Mouse (Mus musculus): ENCODE results near the gene C6. TPM values are rescaled to one million over a fixed set of nuclear protein-coding genes. Genes with fewer than 3 reads are reported as not detected.

The C6 gene
- not detected for total RNA-seq (2018; cell fraction: chromatin; rRNA removed)
- total RNA-seq (2018; cell fraction: cytosol; rRNA removed) = not detected
- not detected for total RNA-seq (2018; cell fraction: nucleus; rRNA removed)
- not detected in 3 replicates for polyA plus RNA-seq (2018)

- Histone ChIP-seq H3K4me3 (ENCODE audit: inconsistent target) (no peak within 1 kb of the TSS), H3K27ac (no peak within 1 kb of the TSS), H3K36me3 (ENCODE audit: inconsistent target) (no peaks in the 10 kb centered on the region), H3K79me2 (ENCODE audit: inconsistent target) (no peaks in the 10 kb centered on the region)
- 90% methylated on average over 9 of the region's 9 CpGs for WGBS (ENCODE audit: missing documents)
Measured at GRCm38 (mm10) chr15:4726830-4727310, at the start of gene C6. Gene C6, plus strand, starts transcription at chr15:4727175.

- Histone ChIP-seq H3K27ac (no peak overlapping the region), H3K4me3 (ENCODE audit: inconsistent target) (no peak overlapping the region), H3K79me2 (ENCODE audit: inconsistent target) (no peaks in the 10 kb centered on the region), H3K36me3 (ENCODE audit: inconsistent target) (no peaks in the 10 kb centered on the region)
- WGBS (ENCODE audit: missing documents) = 81% methylated on average over 4 of the region's 4 CpGs
Measured at GRCm38 (mm10) chr15:4697604-4698003, 29.4 kb upstream of the C6 start.

- Histone ChIP-seq H3K79me2 (ENCODE audit: inconsistent target) (no peaks in the 10 kb centered on the region), H3K27ac (no peak overlapping the region), H3K4me3 (ENCODE audit: inconsistent target) (no peak overlapping the region), H3K36me3 (ENCODE audit: inconsistent target) (no peaks in the 10 kb centered on the region)
- 33% methylated on average over 1 of the region's 1 CpGs for WGBS (ENCODE audit: missing documents)
Measured at GRCm38 (mm10) chr15:4734150-4734549, 7.2 kb downstream of the C6 start.

GRCm38 (mm10) chr15:4734996-4735609, 8.1 kb downstream of the C6 start:
- 94% methylated on average over 1 of the region's 2 CpGs for WGBS (ENCODE audit: missing documents)
- Histone ChIP-seq H3K79me2 (ENCODE audit: inconsistent target) (no peaks in the 10 kb centered on the region), H3K27ac (no peak overlapping the region), H3K4me3 (ENCODE audit: inconsistent target) (no peak overlapping the region), H3K36me3 (ENCODE audit: inconsistent target) (no peaks in the 10 kb centered on the region)

GRCm38 (mm10) chr15:4747656-4748055, 20.7 kb downstream of the C6 start:
- Histone ChIP-seq H3K79me2 (ENCODE audit: inconsistent target) (no peaks in the 10 kb centered on the region), H3K36me3 (ENCODE audit: inconsistent target) (no peaks in the 10 kb centered on the region), H3K27ac (no peak overlapping the region), H3K4me3 (ENCODE audit: inconsistent target) (no peak overlapping the region)
- WGBS (ENCODE audit: missing documents) = 90% methylated on average over 3 of the region's 3 CpGs

GRCm38 (mm10) chr15:4790378-4790777, 63.4 kb downstream of the C6 start:
- H3K79me2 ChIP-seq (ENCODE audit: inconsistent target) = no peaks in the 10 kb centered on the region
- H3K27ac ChIP-seq = no peak overlapping the region
- no peak overlapping the region for H3K4me3 ChIP-seq (ENCODE audit: inconsistent target)
- no peaks in the 10 kb centered on the region for H3K36me3 ChIP-seq (ENCODE audit: inconsistent target)
- 40% methylated on average over 3 of the region's 3 CpGs for WGBS (ENCODE audit: missing documents)

GRCm38 (mm10) chr15:4796861-4797260, 69.9 kb downstream of the C6 start:
- Histone ChIP-seq H3K36me3 (ENCODE audit: inconsistent target) (no peaks in the 10 kb centered on the region), H3K27ac (no peak overlapping the region), H3K4me3 (ENCODE audit: inconsistent target) (no peak overlapping the region), H3K79me2 (ENCODE audit: inconsistent target) (no peaks in the 10 kb centered on the region)
- WGBS (ENCODE audit: missing documents) = 75% methylated on average over 4 of the region's 4 CpGs

- no peak overlapping the region for H3K27ac ChIP-seq
- H3K79me2 ChIP-seq (ENCODE audit: inconsistent target) = no peaks in the 10 kb centered on the region
- 95% methylated on average over 2 of the region's 2 CpGs for WGBS (ENCODE audit: missing documents)
- H3K4me3 ChIP-seq (ENCODE audit: inconsistent target) = no peak overlapping the region
- H3K36me3 ChIP-seq (ENCODE audit: inconsistent target) = no peaks in the 10 kb centered on the region
Measured at GRCm38 (mm10) chr15:4804256-4804655, 77.3 kb downstream of the C6 start.

- WGBS (ENCODE audit: missing documents) = 90% methylated on average over 5 of the region's 5 CpGs
- H3K36me3 ChIP-seq (ENCODE audit: inconsistent target) = no peaks in the 10 kb centered on the region
- no peaks in the 10 kb centered on the region for H3K79me2 ChIP-seq (ENCODE audit: inconsistent target)
- H3K27ac ChIP-seq = no peak overlapping the region
- no peak overlapping the region for H3K4me3 ChIP-seq (ENCODE audit: inconsistent target)
Measured at GRCm38 (mm10) chr15:4808131-4808530, 81.2 kb downstream of the C6 start.

- 87% methylated on average over 5 of the region's 5 CpGs for WGBS (ENCODE audit: missing documents)
Measured at GRCm38 (mm10) chr15:4814976-4815375, 88.0 kb downstream of the C6 start.

GRCm38 (mm10) chr15:4815711-4816110, 88.7 kb downstream of the C6 start:
- Histone ChIP-seq H3K36me3 (ENCODE audit: inconsistent target) (no peaks in the 10 kb centered on the region), H3K79me2 (ENCODE audit: inconsistent target) (no peaks in the 10 kb centered on the region), H3K4me3 (ENCODE audit: inconsistent target) (no peak overlapping the region), H3K27ac (no peak overlapping the region)
- WGBS (ENCODE audit: missing documents) = 95% methylated on average over 2 of the region's 2 CpGs

More at GRCm38 (mm10) chr15:4814976-4815375, 88.0 kb downstream of the C6 start:
- Histone ChIP-seq H3K4me3 (ENCODE audit: inconsistent target) (no peak overlapping the region), H3K27ac (no peak overlapping the region), H3K79me2 (ENCODE audit: inconsistent target) (no peaks in the 10 kb centered on the region), H3K36me3 (ENCODE audit: inconsistent target) (no peaks in the 10 kb centered on the region)

GRCm38 (mm10) chr15:4816752-4817493, 89.9 kb downstream of the C6 start:
- 18% methylated on average over 10 of the region's 10 CpGs for WGBS (ENCODE audit: missing documents)
- peak overlapping the region; percentile 54 for H3K27ac ChIP-seq
- H3K4me3 ChIP-seq (ENCODE audit: inconsistent target) = peak overlapping the region; percentile 35
- H3K79me2 ChIP-seq (ENCODE audit: inconsistent target) = no peaks in the 10 kb centered on the region
- no peaks in the 10 kb centered on the region for H3K36me3 ChIP-seq (ENCODE audit: inconsistent target)

GRCm38 (mm10) chr15:4818437-4818836, 91.5 kb downstream of the C6 start:
- Histone ChIP-seq H3K27ac (no peak overlapping the region), H3K4me3 (ENCODE audit: inconsistent target) (no peak overlapping the region), H3K79me2 (ENCODE audit: inconsistent target) (no peaks in the 10 kb centered on the region), H3K36me3 (ENCODE audit: inconsistent target) (no peaks in the 10 kb centered on the region)
- 73% methylated on average over 3 of the region's 3 CpGs for WGBS (ENCODE audit: missing documents)

- no peaks in the 10 kb centered on the region for H3K79me2 ChIP-seq (ENCODE audit: inconsistent target)
- 64% methylated on average over 1 of the region's 1 CpGs for WGBS (ENCODE audit: missing documents)
- H3K4me3 ChIP-seq (ENCODE audit: inconsistent target) = no peak overlapping the region
- H3K27ac ChIP-seq = no peak overlapping the region
- H3K36me3 ChIP-seq (ENCODE audit: inconsistent target) = no peaks in the 10 kb centered on the region
Measured at GRCm38 (mm10) chr15:4821161-4821560, 94.2 kb downstream of the C6 start.

- no peak overlapping the region for H3K27ac ChIP-seq
- H3K4me3 ChIP-seq (ENCODE audit: inconsistent target) = no peak overlapping the region
- 33% methylated on average over 8 of the region's 8 CpGs for WGBS (ENCODE audit: missing documents)
Measured at GRCm38 (mm10) chr15:4821824-4822223, 94.8 kb downstream of the C6 start.

More at GRCm38 (mm10) chr15:4821824-4822223, 94.8 kb downstream of the C6 start:
- no peaks in the 10 kb centered on the region for H3K36me3 ChIP-seq (ENCODE audit: inconsistent target)
- no peaks in the 10 kb centered on the region for H3K79me2 ChIP-seq (ENCODE audit: inconsistent target)
